Mouse (Mus musculus) adrenal gland, postnatal 25 days (tissue): ENCODE data around the gene Rapgef2. TPM values are rescaled to one million over a fixed set of nuclear protein-coding genes. Genes with fewer than 3 reads are reported as not detected.
"Not testable (repeated sequence)": the region's sequence is repeated elsewhere in the genome, so short reads cannot be mapped to it uniquely, and the experiment has no call there.

Experiments used
- DNase-seq: peaks from one replicate; pipeline ENCODE4 v3.0.0; 2021; ENCODE audit warnings: mixed read lengths
- total RNA-seq: library from RNA; stranded (reverse); gene quantifications from 2 replicates; pipeline ENCODE4 v1.2.3, GENCODE M21; 2021

The Rapgef2 gene
- total RNA-seq, 1 experiment from 2014 or later: 27.8 TPM

DNA sequence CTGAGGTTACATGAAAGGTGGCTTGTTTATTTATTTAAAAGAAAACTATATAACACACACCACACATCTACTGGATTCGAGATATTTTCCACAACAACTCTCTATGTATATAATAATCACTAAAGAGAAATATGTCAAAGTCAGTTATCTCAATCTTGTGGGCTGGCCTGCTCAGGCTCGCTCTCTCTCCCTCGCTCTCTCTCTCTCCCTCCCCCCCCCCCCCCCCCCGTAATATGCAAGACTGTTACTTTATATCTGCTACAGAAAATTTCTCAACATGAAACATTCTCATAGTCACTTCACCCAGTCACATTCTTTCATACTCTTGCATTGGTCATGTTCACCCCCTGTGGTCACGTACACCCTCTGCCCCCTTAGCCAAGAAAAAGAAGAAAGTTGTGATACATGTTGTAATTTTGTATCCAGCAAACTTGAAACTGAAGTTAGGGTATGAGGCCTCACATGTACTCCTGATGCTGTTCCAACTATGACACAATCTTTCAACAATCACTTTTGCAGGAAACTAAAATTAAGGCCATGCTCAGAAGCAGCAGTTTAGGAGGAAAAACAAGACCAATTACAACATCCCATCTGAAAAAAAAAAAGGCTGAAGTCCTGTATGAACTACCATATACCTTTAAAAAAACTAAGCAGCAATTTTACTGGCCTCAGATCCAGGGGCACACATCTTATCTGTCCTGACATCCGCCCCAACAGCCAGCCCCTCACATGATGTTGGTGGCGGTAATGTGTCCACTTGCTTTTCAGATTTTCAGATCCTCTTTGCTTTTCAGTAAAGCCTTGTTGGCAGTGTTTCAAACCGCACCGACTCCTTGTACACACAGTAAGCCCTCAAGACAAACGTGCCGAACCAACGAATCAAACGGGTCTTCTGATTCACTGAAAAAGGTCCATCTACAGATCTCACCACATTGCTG, 52.6 kb downstream of the Rapgef2 start:
- DNase-seq: no peak

DNA sequence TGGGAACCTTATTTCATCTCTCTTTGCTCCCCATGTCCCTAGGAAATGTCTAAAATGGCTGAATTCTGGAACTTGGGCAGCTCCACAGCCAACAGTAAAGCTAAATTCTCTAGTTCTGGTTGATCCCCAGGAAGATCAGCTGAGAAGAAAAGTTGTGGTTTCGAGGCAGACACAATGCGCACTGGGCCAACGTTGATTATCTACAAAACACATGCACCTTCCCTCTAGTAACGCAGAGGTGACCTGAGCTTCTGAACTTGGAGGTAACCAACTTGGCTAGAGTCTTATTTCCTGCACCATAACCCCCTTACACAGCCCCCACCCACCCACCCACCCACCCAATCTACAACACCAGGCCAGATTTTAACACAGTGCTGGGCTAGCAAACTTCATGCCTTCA, 55.6 kb downstream of the Rapgef2 start:
- no peak for DNase-seq

- no peak for DNase-seq
These were observed 56.8 kb downstream of the Rapgef2 start for GRCm38 (mm10) chr3:79229546-79229945.

DNA sequence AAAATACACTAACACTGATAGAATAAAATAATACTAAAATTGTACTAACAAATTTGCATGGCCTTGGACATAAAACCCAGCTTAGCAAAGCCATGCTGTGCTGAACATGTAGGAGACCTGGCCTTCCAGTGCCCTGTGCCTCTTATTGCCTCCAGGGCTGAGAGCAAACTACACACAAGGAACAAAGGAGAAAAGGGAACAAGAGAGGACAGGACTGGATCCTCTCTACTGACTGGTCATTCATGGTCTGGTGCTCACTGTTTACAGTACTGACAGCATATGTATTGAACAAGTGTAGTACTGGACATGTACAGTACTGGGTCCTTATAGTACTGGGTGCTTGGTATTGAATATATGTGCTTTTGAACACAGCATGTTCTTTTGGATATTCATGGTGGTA, 58.0 kb downstream of the Rapgef2 start:
- DNase-seq: no peak

- no peak for DNase-seq
These were observed 58.8 kb downstream of the Rapgef2 start for GRCm38 (mm10) chr3:79227356-79228088.

DNA sequence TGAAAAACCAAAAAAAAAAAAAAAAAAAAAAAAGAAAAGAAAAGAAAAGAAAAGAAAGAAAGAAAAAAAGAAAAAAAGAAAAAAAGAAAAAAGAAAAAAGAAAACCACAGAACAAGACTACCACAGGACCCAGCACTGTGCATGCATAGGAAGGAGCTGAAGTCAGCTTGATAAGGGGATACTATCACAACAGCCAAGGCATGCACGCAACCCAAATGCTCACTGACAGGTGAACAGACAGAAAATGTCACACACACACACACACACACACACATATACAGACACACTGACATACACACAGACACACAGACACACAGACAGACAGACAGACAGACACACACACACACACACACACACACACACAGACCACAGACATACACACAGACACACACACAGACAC, 59.5 kb downstream of the Rapgef2 start:
- not testable (repeated sequence) for DNase-seq

GRCm38 (mm10) chr3:79225888-79226287, 60.4 kb downstream of the Rapgef2 start:
- DNase-seq: no peak

- DNase-seq: no peak
These were observed 62.0 kb downstream of the Rapgef2 start for GRCm38 (mm10) chr3:79224352-79224751.

DNA sequence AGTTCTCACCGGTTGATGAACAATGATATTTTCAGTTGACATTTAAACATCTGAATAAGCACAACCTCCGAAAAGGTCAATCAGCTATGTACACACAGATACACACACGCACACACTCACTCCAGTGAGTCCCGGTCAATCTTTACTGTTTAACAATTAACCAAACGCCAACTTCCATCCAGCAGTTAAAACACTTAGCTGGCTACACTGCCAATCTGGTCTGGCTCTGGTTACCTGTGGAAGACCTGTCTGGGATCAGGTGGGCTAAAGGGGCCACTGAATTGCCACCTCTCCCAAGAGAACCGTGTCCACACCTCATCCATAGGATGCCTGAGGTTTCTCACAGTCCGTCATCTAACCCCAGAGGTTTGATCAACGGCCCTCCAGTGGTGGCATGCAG, 63.0 kb downstream of the Rapgef2 start:
- no peak for DNase-seq

DNA sequence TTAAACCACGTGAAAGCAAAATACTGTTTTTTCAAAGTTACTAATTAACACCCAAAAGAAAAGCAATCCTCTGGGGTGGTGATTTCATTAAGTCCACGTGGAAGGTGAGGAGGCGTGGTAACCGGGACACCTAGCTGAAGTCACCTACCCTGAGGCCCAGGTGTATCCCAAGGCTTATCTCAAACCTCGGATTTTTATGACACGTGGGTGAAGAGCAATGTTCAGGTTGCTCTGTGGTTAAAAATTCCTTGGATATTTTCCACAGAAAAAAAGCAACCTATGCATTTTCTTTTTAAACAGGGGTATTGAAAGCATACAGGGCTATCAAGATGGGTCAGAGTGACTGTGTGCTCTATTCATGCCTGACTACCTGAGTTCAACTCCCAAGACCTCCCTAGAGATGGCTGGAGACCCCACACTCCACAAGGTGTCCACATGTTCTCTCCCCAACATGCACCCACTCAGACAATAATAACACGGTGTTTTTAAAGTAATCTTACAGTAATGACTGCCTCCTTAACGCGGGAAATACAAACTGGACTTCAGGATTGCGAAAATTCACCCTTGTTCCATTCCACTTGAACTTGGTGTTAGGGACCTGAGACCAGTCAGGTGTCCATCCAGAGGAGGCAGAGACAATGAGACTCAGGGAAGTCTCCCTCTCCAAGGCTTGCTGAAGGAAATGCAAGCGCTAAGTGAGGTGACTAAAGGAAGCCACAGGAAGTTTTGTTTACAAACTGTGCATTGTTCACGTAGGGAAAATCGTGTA, 63.9 kb downstream of the Rapgef2 start:
- DNase-seq: no peak

GRCm38 (mm10) chr3:79221296-79222191, 64.8 kb downstream of the Rapgef2 start:
- DNase-seq: peak; percentile 51

- DNase-seq: no peak
These were observed 67.0 kb downstream of the Rapgef2 start for GRCm38 (mm10) chr3:79219144-79219930.

DNA sequence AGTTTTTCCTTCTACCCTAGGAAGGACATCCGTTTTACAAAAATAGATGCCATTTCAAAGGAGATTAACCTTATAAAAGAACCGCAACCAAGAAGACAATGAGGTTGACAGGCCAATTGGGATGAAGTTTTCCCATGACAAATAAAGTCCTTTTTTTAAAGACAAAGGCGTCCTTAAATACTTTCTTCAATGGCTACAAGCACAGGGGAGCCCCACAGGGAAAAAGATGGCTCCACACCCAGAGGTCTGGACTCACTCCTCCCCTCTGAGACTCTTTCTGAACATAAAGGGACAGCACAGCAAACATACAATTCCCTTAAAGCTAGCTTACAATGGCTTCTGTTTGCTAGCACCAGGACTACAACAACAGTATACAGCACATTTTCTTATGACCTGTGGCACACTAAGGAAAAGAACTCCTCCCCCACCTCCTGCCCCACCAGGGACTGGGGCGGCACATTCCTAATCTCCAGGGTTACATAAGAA, 67.7 kb downstream of the Rapgef2 start:
- no peak for DNase-seq

DNA sequence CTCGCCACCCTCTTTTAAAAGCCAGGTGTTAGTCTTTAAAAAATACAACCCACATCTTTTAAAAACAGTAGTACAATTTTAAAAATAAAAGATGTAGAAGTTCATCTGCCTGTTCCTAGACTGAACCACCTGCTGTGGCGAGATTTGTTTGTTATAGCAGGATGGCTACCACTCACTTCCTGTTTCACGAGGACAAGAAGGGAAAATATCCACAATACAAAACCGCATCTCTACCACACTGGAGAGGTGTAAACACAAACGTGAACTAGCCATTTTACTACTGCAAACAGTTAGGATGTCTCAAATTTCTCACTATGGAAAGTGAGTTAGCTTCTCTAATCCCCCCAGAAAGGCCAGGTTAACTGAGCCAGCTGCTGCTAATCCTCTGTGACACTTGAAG, 76.1 kb downstream of the Rapgef2 start:
- DNase-seq: no peak

GRCm38 (mm10) chr3:79207216-79207615, 79.1 kb downstream of the Rapgef2 start:
- DNase-seq: no peak

GRCm38 (mm10) chr3:79206524-79206923, 79.8 kb downstream of the Rapgef2 start:
- DNase-seq: no peak

DNA sequence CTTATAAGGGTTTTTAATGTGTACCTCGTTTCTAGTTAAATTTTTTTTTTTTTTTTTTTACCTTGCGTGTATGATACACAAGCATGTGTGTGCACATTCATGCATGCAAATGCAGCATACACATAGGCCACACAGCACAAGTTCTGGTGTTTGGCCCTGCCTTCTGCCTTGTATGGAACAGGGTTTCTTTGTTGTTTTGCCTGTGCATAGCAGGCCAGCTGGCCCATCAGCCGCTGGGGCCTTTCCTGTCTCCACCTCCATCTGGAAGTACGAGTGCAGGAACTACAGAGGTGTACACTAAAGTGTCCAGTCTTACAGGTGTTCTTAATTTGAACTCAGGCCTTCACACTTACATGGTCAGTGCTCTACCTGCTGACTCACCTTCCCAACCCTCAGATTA, 80.3 kb downstream of the Rapgef2 start:
- DNase-seq: no peak

DNA sequence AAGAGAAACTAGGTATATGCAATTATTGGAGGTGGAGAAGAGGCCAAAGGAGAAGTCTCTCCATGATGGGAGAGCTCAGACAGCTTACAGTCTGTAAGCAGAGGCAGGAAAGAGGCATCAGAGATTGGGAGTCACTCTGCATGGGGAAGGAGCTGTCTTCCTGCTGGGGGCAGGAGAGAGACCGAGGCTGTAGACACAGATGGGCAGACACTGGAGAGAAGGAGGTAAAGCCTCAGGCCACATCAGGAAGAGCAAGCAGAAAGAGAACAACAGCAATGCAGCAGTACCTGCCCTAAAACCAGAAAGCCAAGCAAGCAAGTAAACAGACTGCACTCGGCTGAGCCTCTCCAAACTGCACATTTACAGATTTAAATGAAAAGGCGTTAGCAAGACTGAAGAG, 81.2 kb downstream of the Rapgef2 start:
- no peak for DNase-seq

DNA sequence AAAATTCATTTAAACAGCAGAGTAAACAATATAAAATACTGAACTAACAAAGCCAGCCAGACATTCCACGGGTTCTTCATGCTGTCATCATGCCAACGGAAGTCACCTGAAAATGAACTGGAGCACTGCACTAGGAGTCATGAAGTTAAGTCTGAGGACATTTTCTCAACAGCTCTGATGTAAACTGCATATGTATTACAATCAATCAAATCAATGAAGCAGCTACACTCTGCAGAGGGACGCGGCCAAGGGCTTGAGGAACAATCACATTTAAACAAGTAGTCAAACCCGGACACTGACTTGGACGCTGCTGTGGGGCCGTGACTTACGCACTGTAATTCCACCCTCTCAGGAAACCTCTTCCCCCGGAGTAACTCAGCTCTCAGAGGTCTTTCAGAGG, 82.1 kb downstream of the Rapgef2 start:
- DNase-seq: no peak

DNA sequence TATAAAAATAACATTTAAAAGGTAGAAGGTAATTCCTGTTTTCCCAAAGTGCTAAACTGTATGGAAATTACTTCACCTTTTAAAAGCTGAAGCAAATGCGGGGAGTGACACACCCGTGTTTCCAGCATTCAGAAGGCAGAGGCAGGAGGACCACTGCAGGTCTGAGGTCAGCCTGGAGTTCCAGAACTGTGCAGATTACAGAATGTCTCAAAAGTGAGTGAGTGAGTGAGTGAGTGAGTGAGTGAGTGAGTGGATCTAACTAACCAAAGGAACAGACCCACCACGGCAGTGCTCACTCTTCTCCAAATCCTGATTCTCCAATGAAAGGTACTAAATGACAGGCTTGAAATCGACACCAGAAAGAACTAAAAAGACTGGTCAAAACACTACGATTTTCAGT, 82.5 kb downstream of the Rapgef2 start:
- no peak for DNase-seq

GRCm38 (mm10) chr3:79203178-79203577, 83.1 kb downstream of the Rapgef2 start:
- peak; percentile 53 for DNase-seq
